Mouse (Mus musculus): ENCODE results near the gene Gm27021.

DNA sequence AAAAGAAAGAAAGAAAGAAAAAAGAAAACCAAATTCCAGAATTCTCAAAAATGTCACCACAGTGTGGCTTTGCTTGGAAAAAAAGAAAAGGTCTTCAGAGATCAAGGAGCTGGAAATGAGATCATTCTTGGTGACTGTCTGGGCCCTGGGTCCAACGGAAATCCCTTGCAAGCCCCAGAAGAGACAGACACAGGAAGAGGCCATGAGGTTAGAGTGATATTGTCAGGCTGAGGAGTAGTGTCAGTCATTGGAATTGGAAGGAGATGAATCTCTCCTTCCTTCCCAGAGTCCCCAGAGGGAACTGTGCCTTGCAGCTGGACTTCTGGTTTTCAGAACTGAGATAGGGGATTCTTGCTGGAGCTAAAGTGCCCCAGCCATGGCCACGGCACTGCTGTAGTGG lies 31.7 kb upstream of the Gm27021 start:
- no peak for TF ChIP-seq POLR2A (IDR thresholded peaks at IDR 0.05; ENCODE audit: low read depth, low read length)
- no peak for TF ChIP-seq CTCF (IDR thresholded peaks at IDR 0.05; ENCODE audit: extremely low read depth, insufficient read length, insufficient replicate concordance, low read depth, low read length)
